Mouse (Mus musculus): ENCODE data around the gene Tssk2.

The Tssk2 gene

DNA sequence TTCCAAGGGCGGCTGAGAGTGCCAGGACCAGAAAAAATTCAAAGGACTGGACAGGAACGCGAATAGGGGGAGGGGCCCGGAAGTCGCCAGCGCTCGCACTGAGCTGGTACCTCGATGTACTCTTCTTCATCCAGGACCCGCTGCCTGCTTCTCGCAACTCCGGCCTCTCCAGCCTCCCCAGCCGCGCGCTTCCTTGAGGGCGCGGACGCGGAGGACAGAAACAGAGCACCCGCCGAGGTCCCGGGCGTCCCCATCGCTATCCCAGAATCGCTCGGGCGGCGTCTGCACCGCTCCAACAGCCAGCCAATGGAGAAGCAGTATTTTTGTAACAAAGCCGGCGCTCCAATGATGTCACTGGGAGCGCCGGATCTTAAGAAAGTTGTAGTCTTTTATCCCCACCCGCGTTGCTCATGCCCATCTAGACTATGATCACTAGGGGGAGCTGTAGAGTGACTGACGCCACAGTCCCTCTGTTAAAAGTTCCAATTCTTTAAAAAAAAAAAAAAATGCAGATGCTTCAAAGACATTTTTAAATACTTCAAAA lies 12.7 kb downstream of the Tssk2 start, which contains the start of gene Ess2:
TSS of gene Ess2 (minus strand) at position 297 of the 544 bp plus-strand sequence.
- peak; percentile 87 to 93 for DNase-seq

- peak; percentile 34 to 49 for DNase-seq
Observed at GRCm38 (mm10) chr16:17914307-17915249, 16.1 kb downstream of the Tssk2 start, which contains the start of gene Gsc2. Gene Gsc2, minus strand, starts transcription at chr16:17915059.

- peak in 1 of 2 experiments; percentile 21 for DNase-seq
Observed at GRCm38 (mm10) chr16:17920586-17920985, 22.1 kb downstream of the Tssk2 start.

GRCm38 (mm10) chr16:17921325-17922162 lies 23.1 kb downstream of the Tssk2 start:
- DNase-seq = peak; percentile 98 to 99

DNA sequence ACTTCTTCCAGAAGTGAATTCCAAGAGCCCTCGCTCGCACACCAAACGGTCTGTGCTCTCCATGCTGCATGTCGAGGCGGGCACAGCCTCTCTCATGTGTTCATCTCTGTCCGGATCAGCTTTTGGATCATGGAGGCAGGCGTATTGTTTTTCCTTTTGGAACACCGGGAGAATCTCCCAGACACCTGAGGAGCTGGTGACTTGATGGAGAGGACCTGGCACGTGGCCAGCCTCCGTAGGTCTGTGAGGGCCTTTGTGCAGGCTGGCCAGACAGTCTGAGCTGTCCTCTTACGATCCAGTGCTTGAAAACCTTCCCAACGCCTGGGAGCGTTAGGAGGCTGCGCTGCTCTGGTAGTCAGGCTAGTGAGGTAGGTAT lies 23.7 kb downstream of the Tssk2 start:
- DNase-seq = no peak

DNA sequence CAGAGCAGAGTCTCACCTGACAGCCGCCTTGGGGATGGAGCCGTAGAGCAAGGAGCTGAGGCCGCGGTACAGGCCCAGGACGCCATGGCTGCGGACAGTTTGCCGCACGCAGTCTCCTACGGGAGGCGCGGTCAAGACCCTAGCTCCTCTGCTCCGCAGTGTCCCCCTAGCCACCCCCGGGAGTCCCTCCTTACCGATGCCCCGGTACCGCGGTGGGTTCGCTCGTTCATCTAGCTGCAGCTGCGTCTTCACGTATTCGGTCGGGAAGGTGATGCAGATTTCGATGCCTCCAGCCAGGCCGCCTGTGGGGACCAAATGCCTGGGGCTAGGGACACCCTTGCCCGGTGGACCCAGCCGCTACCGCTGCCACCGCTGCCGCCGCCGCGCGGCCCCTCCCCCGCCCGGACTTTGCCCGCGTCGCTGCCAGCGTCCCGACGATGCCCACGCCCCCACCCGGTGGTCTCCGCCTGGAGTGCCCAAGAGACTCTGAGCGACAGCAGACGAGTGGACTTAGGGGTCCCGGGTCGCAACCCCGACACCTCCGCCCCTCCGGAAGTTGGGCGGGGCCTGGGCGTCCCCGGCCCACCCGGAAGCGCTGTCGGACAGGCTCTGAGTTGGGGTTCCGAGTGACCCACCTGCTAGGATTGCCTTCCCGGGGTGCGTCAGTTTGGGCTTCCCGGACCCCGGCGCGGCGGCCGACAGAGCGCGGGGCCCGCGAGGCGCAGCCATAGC lies 29.1 kb downstream of the Tssk2 start:
- DNase-seq = peak; percentile 70 to 79

GRCm38 (mm10) chr16:17928087-17928580 lies 29.7 kb downstream of the Tssk2 start, which contains the start of gene Slc25a1:
Gene Slc25a1, minus strand, starts transcription at chr16:17928219.
- DNase-seq = peak; percentile 83 to 89

GRCm38 (mm10) chr16:17928627-17929104 lies 30.2 kb downstream of the Tssk2 start:
- DNase-seq = peak; percentile 83 to 92

DNA sequence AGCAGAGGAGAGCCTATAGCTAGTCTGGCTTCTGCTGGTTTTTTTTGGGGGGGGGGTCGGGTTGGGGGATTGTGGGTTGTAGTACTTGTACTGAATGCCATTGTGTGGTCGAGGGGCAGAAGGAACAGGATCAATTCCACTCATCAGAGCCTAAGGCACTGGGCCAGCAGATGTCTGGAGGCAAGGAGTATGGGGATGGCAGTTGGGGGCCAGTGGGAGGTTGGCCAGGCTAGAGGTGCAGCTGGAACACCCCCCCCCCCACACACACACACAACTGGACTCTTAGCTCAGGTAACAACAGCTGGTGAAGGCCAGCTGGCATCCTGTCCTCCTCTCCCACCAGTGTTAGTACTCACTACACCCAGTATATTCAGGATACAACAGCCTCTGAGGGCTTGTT lies 30.8 kb downstream of the Tssk2 start:
- DNase-seq = no peak

DNA sequence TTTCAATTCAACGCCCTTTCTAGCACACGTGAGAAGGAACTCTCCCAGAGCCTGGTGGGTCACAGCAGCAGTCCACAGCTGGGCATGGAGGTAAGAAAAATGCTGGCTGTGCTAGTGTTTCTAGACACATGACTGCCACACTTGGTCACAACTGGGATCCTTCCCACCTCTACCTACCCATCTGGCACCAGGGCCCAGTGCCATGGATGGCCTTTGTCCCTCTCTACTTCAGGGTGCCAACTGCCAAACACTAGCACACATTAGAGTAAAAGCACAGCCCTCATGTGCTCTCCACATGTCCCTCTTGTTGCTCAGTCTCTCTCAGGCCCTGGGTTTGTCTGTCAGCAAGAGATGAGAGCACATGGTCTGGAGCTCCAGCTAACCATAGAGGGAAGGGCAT lies 31.2 kb downstream of the Tssk2 start:
- DNase-seq = no peak

GRCm38 (mm10) chr16:17931906-17932460 lies 33.5 kb downstream of the Tssk2 start:
- no peak for DNase-seq

DNA sequence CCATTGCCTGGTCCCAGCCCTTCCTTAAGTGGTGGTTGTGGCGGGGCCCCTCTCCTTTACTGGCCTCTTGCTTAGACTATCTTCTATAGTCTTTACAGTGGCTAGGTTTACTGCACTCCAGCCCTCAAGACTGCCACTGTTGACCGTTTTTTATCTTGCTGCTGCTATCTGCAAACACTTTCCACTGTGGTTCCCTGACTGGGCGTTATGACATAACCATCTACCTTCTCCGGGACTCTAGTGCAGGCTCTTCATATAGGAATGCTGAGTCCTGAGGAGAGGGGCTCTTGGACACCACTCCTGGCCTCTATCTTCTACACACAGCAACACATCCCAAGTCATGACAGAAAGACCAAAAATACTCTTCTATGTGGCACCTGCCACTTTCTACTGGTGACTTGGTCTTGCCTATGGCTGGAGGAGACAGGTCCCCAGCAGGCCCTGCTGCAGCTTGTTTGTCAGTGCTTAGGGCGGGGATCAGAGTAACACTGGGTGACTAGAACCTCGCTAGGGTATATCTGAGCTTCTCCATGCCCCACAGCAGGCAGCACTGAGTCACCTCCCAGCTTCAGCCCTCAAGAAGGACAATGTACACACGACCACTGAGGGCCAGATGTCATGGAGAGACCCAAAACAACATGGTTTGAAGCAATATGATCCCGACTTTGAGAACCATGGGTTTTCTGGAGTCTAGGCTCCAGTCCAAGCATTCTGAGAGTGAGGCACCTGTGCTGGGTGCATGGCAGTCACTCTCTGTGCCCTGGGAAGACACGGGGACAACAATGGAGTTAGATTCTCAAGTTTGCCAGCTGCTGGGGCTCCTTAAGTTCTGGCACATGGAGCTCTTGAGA lies 35.4 kb downstream of the Tssk2 start:
- DNase-seq = no peak

GRCm38 (mm10) chr16:17934445-17934910 lies 36.0 kb downstream of the Tssk2 start:
- no peak for DNase-seq

DNA sequence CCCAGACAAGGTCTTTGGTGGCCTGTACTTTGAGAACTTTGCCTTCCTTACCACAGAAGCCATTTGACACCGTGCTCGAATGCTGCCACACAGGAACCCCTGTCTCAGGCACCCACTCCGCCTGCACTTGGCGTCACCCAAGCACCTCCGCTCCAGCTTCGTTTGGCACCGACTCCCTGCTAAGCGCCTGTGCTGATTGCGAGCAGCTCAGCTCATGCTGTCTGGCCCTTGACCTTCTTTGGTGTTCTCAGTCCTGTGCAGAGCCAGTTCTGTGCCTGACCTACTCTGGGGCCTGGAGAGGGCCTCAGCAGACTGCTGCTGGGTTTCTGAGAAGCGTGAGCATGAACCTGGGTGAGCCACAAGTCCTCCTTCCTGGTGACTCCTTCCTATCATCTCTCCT lies 38.3 kb downstream of the Tssk2 start:
- no peak for DNase-seq

GRCm38 (mm10) chr16:17938187-17938586 lies 39.8 kb downstream of the Tssk2 start:
- no peak for DNase-seq

DNA sequence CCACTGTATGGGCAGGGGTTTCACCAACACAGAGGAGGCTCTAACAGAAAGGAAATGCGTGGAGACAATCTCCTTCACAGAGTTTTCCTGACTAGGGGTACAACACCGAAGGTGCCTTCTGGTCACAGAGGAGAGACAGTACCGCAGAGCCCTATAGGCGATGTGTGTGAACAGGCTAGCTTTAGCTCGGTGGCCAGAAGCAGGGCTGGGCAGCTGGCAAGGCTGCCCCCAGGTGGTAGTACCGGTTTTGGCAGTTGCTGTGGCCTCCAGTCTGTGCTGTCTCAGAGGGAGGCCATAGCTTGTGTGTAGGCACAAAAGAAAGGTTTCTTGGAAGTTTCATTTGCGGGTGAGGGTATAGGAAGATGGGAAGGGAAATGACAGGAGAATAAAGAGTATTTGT lies 40.4 kb downstream of the Tssk2 start:
- peak; percentile 74 to 84 for DNase-seq

- peak in 1 of 2 experiments; percentile 27 for DNase-seq
Observed at GRCm38 (mm10) chr16:17939255-17939751, 40.9 kb downstream of the Tssk2 start.

- no peak for DNase-seq
Observed at GRCm38 (mm10) chr16:17943466-17943865, 45.0 kb downstream of the Tssk2 start.

- peak; percentile 28 to 61 for DNase-seq
Observed at GRCm38 (mm10) chr16:17945081-17945831, 46.8 kb downstream of the Tssk2 start.
